Mouse (Mus musculus): ENCODE measurements around the gene Rela.

- TF ChIP-seq POLR2A (IDR thresholded peaks at IDR 0.05; ENCODE audit: insufficient read depth, low read depth, low read length), result no peak
- TF ChIP-seq CTCF (IDR thresholded peaks at IDR 0.05; ENCODE audit: insufficient read depth, low read depth, low read length), result no peak
Observed at GRCm38 (mm10) chr19:5625311-5625710, 12.0 kb upstream of the Rela start.
